Mouse (Mus musculus) splenic B cell, adult 2 months (primary cell): Measurements from ENCODE around the gene Terf2ip.

ENCODE experiments used
- DNase-seq: peaks from one replicate; pipeline ENCODE4 v3.0.0-alpha.2; 2011; ENCODE audit warnings: low read depth, low spot score
- H3K27me3 ChIP-seq: 2 replicates; pipeline ENCODE4 v1.6.1; 2012; ENCODE audit warnings: mild to moderate bottlenecking, low read length, moderate library complexity, mixed read lengths; ENCODE audit not compliant: control insufficient read depth, poor library complexity, insufficient read depth, severe bottlenecking
- H3K36me3 ChIP-seq: 2 replicates; pipeline ENCODE4 v1.6.1; 2012; ENCODE audit warnings: mild to moderate bottlenecking, low read length, moderate library complexity, mixed read lengths; ENCODE audit not compliant: control insufficient read depth, poor library complexity, insufficient read depth, severe bottlenecking

The Terf2ip gene

GRCm38 (mm10) chr8:111989911-111990310, 21.3 kb upstream of the Terf2ip start:
- peak; percentile 89 for DNase-seq
- peaks cover 4% of the 10 kb centered on the region for H3K36me3 ChIP-seq

DNA sequence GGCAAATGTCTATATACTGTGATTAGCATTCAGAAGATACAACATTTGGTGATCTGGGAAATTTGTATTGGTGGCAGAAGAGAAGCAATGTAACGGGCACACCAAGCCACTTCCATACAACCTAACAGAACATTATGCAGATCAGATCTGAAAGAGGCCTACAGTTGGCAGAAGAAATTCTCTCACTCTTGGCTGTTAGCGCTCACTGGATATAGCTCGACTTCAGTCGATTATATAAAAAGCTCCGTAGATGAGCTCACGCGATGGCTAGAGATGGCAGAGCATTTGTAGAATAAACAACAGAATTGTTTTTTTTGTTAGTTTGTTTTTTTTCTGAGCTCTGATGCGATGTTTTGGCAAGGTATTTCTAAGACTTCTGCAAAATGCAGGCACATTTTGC, 19.9 kb upstream of the Terf2ip start:
- Histone ChIP-seq H3K27me3 (no peaks in the 10 kb centered on the region), H3K36me3 (peaks cover 4% of the 10 kb centered on the region)
- no peak for DNase-seq

More at GRCm38 (mm10) chr8:111989911-111990310, 21.3 kb upstream of the Terf2ip start:
- no peaks in the 10 kb centered on the region for H3K27me3 ChIP-seq

DNA sequence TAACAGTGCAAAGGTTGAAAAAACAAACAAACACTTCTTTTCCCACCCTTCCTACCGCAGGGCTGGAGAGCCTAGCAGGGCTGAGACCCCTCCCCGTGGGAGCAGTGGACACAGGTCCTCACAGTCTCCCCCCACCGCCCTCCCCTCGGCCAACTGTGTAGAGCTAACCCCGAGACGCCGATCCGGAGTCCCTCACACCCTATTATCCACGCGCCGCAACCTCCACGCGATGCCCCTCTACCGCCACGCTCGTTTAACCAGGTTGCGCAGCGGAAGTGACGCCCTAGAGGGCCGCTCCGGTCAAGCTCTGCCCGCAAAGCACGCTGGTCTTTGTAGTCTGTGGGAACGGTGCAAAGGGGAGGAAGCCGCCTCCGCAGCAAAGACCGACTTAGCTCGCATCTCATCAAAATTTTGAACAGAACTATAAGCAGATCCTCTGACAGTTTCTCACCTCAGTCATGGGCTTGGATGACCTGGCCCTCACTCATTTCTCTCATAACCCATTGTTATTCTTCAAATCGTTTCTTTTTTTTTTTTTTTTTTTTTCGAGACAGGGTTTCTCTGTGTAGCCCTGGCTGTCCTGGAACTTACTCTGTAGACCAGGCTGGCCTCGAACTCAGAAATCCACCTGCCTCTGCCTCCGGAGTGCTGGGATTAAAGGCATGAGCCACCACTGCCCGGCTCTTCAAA, 19.0 kb upstream of the Terf2ip start, which contains the start of gene Adat1:
Gene Adat1 (minus strand): TSS at position 290 of the 690 bp plus-strand sequence.
- no peaks in the 10 kb centered on the region for H3K27me3 ChIP-seq
- peaks cover 4% of the 10 kb centered on the region for H3K36me3 ChIP-seq
- DNase-seq = peak; percentile 92

DNA sequence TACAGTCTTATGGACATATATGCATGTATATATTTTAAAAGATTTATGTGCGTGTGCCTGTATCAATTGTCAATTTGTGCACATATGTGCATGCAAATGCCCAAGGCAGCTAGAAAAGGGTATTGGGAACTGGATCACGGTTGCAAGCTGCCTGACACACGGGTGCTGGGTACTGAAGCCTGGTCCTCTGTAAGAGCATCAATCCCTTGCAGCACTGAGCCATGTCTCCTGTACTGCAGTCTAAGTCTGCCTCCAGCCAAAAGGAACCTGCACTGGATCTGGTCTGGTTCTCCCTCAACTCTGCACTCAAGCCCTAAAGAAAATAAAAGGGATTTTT, 18.5 kb upstream of the Terf2ip start:
- H3K27me3 ChIP-seq = no peaks in the 10 kb centered on the region
- no peak for DNase-seq
- H3K36me3 ChIP-seq = peaks cover 4% of the 10 kb centered on the region

GRCm38 (mm10) chr8:112004754-112005153, 6.4 kb upstream of the Terf2ip start:
- Histone ChIP-seq H3K27me3 (no peaks in the 10 kb centered on the region), H3K36me3 (peaks cover 6% of the 10 kb centered on the region)
- no peak for DNase-seq

- peaks cover 6% of the 10 kb centered on the region for H3K36me3 ChIP-seq
- H3K27me3 ChIP-seq = no peaks in the 10 kb centered on the region
- no peak for DNase-seq
These were observed 5.6 kb upstream of the Terf2ip start for GRCm38 (mm10) chr8:112005601-112006000.

- Histone ChIP-seq H3K27me3 (no peaks in the 10 kb centered on the region), H3K36me3 (0 out of 2 replicates have a peak, but pooled peaks cover 2% of the 10 kb centered on the region)
- DNase-seq = no peak
These were observed 3.5 kb upstream of the Terf2ip start for GRCm38 (mm10) chr8:112007669-112008068.

DNA sequence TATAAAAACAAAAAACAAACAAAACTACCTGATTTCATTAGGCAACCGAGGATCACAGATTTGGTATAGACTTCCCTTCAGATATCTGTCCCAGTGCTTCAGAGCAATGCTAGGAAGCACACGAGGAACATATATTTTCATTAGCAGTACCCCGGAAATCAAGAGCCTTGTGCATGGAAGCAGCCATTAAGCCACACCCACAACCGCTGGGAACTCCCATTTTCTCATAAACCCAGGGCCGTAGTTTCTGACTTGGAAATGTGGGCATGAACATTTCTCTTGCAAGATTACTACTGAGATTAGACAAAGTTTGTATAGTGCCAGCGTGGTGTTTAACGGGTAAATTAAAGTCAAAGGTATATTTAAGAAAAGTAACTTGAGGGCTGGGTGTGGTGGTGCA, 1.6 kb upstream of the Terf2ip start:
- no peak for DNase-seq
- no peaks in the 10 kb centered on the region for H3K27me3 ChIP-seq

GRCm38 (mm10) chr8:112011816-112012242, 631 bp downstream of the Terf2ip start:
- no peaks in the 10 kb centered on the region for H3K27me3 ChIP-seq
- peak; percentile 39 for DNase-seq
- peaks cover 7% of the 10 kb centered on the region for H3K36me3 ChIP-seq

More for the DNA sequence above, 1.6 kb upstream of the Terf2ip start:
- 0 out of 2 replicates have a peak, but pooled peaks cover 2% of the 10 kb centered on the region for H3K36me3 ChIP-seq

DNA sequence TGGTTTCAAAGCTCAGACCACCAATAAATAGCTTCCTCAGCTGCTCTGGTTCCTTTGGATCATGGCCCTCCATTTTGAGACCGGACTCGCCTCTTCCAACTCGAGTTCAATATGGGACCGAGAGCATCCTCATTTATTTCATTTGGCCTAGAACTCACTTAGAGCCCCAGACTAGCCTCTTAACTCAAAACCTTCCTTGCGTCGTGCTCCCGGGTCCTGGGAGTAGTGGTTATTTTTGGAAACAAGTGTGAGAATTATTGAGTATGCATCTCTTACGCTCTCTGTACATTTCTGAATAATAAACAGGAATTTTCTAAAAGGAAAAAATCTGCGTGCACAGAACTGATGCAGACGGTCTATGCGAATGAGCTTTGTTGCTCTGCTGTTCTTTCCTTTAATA, 3.7 kb downstream of the Terf2ip start, which contains the start of gene Gm6793:
Gene Gm6793 (minus strand): TSS at position 101 of the 400 bp plus-strand sequence.
- no peak for DNase-seq
- H3K36me3 ChIP-seq = peaks cover 11% of the 10 kb centered on the region
- no peaks in the 10 kb centered on the region for H3K27me3 ChIP-seq

GRCm38 (mm10) chr8:112029455-112029854, 18.3 kb downstream of the Terf2ip start:
- no peak for DNase-seq
- no peaks in the 10 kb centered on the region for H3K36me3 ChIP-seq
- H3K27me3 ChIP-seq = no peaks in the 10 kb centered on the region

DNA sequence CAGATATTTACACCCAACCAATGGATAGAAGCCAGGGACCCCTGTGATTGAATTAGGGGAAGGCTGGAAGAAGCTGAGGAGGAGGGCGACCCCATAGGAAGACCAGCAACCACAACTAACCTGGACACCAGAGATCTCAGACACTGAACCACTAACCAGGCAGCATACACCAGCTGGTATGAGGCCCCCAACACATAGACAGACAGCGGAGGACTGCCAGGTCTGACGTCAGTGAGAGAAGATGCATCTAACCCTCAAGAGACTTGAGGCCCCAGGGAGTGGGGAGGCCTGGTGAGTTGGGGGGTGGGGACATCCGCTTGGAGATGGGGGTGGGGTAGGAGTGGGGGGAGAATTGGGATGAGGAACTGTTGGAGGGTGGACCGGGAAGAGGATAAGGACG, 19.5 kb downstream of the Terf2ip start:
- Histone ChIP-seq H3K27me3 (no peaks in the 10 kb centered on the region), H3K36me3 (no peaks in the 10 kb centered on the region)
- DNase-seq = peak; percentile 10

- DNase-seq = no peak
- Histone ChIP-seq H3K27me3 (no peaks in the 10 kb centered on the region), H3K36me3 (no peaks in the 10 kb centered on the region)
These were observed 21.9 kb downstream of the Terf2ip start for GRCm38 (mm10) chr8:112033071-112033470.

DNA sequence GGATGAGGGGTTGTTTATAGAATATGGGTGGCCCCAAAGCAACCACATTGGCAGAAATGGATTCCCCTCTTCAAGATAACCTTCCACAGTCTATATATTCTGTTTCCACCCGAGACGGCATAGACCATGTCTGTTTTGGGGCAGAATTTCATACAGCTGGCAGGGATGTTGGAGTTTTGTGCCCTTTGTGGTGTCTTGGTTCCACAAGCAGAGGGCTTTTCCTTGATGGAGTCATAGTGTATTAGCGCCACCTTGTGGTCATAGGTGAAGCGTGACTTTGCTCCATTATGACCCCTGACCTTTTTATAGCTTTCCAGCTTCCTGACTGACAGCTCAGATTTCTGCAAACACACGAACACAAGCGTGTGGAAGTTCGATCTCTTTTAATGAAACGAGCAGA, 23.4 kb downstream of the Terf2ip start:
- no peaks in the 10 kb centered on the region for H3K27me3 ChIP-seq
- DNase-seq = peak; percentile 82
- H3K36me3 ChIP-seq = no peaks in the 10 kb centered on the region

DNA sequence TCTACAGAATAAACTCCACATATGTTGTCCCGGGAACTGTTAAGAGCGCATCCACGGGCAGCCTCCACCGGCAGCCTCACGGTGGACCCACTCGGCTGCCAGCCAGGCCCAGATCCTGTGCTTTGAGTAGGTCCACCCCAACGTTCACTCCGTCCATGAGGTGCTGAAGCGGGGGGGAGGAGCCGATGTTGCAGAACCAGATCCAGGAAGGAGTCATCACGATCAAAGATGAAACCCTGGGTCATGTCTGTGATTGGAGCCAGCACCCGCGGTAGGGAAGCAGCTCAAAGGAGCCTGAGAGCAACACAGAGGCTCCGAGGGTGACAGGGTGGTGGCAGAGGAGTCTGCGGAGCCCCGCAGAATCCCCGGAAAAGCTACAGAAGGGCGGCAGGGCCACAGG, 26.3 kb downstream of the Terf2ip start:
- H3K36me3 ChIP-seq = no peaks in the 10 kb centered on the region
- DNase-seq = no peak
- H3K27me3 ChIP-seq = no peaks in the 10 kb centered on the region

DNA sequence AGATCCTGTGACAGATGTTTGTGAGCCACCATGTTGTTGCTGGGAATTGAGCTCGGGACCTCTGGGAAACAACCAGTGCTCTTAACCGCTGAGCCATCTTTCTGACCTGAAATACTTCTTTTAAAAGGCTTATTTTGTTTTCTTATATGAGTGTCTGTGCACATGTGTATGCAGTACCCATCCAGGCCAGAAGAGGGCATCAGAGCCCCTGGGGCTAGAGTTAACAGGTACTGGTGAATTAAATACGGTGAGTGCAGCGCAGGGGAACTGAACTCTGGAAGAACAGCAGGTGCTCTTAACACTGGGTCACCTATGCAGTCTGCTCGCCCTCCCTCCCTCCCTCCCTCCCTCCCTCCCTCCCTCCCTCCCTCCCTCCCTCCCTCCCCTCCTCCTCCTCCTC, 34.0 kb downstream of the Terf2ip start:
- no peaks in the 10 kb centered on the region for H3K27me3 ChIP-seq
- H3K36me3 ChIP-seq = no peaks in the 10 kb centered on the region
- DNase-seq = peak; percentile 21
